Mouse (Mus musculus) heart, adult 18-20 months (tissue): Measurements from ENCODE around the gene Memo1. TPM values are rescaled to one million over a fixed set of nuclear protein-coding genes. Genes with fewer than 3 reads are reported as not detected.
A peak's percentile ranks its signal among the peaks of the same experiment; 100 is the strongest.

Experiments
- DNase-seq, 2 experiments: peaks; one replicate each; pipeline ENCODE4 v3.0.0; 2021 to 2022; ENCODE audit warnings: mixed read lengths in 1 of 2
- total RNA-seq, 2 experiments: library from RNA; stranded (reverse); gene quantifications; 2 replicates each; pipeline ENCODE4 v1.2.3; 2021

The Memo1 gene
- total RNA-seq, 2 experiments from 2014 or later = 57.4 to 63.2 TPM

DNA sequence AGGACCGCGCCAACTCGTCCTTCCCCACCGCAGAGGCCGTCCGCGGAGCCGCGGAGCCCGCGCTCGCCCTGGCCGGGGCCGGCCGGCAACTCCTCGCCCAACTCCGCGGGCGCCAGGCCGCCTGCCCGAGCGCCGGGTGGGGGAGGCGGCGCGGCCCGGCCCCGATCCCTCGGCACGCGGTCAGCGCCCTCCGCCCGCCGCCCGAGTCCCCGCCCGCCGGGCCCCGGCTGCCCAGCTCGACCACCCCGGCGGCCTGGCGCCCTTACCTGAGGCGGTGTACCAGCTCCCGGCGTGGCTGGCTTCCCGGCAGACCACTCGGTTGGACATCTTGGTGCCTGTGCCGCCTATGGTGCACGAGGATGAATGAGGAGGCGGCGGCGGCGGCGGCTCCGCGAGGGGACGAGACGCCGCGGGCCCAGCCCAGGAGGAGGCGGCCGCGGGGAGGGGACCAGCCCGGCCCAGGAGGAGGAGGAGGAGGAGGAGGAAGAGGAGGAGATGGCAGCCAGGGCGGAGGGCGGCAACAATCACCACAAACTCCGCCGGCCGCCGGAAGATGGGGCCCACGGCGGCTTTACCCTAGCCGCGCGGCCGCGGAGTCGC lies 795 bp downstream of the Memo1 start:
- DNase-seq = peak; percentile 87 to 94

DNA sequence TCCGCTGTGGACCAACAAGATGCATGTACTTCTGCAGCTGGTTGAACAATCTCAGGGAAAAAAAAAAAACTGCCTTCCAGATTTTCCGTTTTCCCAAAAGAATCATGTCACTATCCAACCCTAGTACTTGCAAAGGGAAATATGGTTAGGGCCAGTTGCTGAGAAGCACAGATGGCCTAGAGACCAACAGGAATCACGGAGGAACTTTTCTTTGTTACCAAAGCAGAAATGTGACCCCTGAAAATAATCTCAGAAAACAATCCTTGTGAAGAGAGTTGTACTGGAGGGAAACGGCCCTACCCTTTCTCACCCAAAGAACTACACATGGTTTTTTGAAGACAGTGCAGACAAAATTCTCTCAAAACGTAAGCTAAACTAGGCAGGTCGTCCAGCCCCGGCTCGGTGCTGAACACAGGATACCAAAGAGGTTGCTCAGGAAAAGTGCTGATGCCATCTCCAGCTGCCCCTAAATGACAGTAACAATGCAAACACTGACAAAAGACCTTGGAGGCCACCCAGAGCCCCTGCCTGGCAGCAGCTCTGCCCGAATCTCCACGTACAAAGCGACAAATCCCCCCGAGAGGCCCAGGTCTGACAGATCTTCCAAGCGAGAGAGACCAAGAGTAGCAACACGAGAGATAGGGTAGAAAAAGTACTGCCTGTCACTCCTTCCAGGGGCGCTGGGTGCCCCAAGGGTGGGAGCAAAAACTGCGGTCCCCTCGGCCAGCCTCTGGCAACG lies 1.5 kb downstream of the Memo1 start:
- DNase-seq = peak in 1 of 2 experiments; percentile 53

DNA sequence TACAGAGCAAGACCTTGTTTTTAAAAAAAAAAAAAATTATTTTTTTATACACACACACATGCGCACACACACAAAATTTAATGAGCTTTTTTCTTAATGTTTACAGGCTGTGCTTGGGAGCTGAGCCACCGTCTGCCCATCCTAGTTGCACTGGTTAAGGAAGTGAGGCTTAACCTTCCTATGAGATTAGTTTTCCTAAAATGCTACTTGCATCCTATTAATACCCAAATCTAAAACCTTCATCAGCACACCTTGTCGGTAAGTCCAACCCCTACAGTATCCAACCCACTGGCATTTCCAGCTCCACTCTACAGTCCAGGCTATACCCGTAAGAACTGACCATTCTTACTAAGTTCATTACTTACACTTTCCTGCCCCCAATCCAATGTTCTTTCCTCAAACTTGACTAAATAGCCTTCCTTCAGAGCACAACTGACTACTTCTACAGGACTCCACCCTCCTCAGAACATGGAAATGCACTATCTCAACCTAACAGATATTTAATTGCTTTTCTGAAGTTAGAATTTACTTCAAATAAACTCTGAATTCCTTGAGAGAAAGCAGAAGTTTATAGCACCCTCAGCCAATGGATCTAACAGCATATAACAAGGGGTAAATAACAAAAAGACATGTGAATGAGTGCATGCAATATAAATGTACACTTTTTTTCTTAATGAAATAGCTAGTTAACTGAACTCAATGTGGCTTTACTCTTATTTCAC lies 3.5 kb downstream of the Memo1 start:
- no peak for DNase-seq

DNA sequence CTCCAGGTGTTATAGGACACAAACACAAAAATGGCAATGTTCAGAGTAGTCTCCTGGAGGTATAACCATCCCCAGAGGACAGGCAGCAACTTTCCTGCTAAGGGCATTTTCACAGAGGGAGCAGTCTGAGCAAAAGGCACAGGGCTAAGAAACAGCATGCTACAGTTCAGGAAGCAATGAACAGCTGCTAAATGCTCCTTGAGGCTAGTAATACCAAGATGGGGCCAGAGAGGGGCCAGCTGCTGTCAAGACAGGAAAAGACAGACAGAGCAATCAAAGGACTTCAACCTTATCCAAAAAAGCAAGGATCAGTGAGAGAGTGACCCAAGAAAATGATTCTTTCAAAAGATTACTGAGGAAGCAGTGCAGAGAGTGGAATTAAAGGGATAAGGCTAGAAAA lies 4.5 kb downstream of the Memo1 start:
- DNase-seq = no peak

DNA sequence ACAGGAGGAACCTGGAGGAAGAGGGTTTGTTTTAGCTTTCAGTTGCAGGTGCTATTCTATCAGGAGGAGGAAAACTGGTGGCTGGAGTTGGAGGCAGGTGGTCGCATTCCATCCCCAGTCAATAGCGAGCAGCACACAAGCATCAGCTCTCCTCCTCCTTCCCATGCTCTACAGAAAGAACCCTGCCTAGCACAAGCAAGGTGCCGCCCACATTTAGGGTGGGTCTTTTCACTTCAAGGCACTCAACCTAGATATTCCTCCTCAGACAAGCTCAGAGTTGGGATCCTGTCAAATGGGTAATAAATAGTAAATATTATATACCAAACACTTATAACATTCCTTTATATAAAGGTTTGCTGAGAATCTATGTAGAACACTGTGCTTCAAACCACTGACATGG lies 5.1 kb downstream of the Memo1 start:
- no peak for DNase-seq

DNA sequence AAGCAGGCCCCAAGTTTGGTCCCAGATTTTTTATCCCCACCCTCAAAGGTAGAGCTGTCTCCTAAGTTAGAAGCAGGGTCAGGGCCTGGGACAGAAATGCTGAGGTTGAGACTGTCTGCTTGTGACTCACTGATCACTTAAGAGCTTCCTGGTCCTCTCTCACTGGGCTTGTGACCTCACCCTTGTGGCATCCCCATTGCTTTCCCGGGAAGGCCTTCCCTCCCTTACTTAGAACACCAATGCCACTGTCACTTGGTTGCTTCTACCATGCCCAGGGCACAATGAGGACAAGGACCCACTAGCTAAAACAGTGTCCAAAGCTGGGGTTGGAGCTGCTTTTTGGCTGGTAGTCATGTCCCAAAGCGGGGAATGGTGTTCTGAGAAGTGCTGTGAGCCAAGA lies 6.7 kb downstream of the Memo1 start:
- peak in 1 of 2 experiments; percentile 24 for DNase-seq

DNA sequence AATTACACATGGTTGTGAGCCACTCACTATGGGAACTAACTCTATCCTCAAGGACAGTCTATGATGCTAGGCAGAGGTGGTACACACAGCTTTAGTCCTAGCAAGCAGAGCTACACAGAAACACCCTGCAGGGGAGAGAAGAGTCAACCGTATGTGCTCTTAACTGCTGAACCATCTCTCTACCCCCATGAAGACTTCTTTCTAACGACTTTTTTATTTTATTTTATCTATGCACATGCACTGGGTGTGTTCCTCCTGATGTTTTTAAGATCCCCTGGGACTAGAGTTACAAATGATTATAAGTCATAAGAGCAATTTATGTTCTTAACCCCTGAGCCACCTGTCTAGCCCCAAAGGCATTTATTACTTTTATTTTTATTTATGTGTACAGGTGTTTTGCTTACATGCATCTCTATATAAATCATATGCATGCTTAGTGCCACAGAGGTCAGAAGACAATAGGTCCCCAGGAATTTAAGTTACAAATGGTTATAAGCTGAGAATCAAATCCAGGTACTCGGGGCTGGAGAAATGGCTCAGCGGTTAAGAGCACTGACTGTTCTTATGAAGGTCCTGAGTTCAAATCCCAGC lies 9.1 kb downstream of the Memo1 start:
- DNase-seq = no peak

DNA sequence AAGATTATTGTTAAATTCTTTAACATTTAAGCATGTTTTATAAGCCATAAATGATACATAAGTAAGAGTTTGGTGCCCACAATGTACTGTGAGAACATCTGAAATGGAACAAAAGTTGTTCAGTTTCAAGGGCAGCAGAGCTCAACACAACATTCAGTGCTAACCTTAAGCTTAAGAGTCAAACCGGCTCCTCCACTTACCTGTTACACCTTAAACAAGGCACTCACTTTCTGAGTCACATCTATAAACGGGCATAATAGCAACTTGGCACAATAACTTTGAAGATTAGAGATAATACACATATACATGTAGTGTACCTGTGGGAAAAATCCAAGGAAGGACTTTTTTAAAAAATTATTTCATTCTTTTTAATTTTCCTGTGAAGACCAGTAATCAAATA lies 9.6 kb downstream of the Memo1 start:
- DNase-seq = no peak

DNA sequence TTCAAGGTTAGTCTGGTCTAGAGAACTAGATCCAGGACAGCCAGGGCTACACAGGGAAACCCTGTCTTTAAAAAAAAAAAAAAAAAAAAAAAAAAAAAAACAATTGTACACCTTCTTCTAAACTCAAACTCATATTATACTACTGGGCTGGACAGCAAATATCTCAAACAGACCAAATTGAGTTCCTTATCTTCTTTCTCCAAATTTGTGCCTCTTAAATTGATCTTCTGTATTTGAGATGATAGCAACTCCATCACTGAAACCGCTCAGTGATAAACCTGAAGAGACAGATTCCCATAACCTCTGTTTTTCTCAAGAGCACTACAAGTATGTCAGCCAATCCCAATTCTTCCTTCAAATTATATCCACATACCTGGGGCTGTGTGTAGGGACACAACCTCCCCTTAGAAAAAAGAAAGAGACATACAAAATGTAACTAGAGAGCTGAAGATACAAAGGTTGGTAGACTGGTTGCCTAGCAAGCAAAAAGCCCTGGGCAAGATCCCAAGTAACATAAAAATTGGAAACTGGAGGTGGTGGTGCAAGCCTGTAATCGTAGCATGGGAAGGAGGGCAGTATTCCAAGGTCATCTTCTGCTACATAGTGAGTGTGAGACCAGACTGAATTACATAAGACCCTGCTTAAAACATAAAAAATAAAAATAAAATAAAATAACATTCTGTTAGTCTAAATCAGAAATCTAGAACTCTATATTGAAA lies 10.8 kb downstream of the Memo1 start:
- DNase-seq = peak; percentile 42 to 45

DNA sequence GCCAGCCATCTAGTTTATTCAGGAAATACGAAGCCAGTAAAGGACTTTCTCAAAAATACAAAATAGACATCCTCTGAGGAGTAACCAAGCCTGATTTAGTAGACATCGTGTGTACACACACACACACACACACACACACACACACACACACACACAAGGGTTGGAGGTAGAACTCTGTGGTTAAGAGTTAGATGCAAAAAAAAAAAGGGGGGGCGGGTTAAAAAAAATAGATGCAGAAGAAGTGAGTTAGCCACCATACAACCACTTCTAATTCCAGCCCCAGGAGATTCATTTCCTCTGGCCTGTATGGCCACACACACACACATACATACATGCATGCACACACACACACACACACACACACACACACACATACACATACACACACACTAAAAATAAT lies 13.3 kb downstream of the Memo1 start:
- DNase-seq = no peak

DNA sequence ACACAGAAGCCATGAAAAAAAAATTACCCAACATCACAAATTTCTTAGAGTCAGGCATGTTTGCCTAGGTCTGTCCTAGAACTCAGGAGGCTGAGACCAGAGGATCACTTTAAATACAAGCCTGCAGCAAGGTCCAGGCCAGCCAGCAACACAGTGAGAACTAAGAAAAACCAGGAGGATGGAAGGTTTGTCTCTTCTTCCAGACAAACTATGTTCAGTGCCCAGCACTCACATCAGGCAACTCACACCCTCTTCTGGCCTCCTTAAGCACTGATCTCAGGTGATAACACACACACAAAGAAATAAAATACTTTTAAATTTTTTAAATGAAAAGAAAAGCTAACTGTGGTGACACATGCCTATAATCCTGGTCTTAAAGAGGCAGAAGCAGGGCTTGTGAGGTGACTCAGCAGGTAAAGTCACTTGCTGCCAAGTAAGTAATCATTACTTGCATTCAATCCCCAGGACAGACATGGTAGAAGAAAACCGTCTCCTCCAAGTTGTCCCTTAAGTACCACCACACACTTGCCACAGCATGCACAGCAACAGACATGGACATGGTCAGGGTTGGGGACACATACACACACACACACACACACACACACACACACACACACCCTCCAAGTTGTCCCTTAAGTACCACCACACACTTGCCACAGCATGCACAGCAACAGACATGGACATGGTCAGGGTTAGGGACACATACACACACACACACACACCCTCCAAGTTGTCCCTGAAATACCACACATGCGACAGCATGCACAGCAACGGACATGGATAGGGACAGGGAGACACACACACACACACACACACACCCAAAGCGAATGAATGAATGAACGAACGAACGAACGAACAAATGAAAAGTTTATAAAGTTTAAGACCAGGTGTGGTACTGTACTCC lies 16.1 kb downstream of the Memo1 start:
- DNase-seq = no peak

DNA sequence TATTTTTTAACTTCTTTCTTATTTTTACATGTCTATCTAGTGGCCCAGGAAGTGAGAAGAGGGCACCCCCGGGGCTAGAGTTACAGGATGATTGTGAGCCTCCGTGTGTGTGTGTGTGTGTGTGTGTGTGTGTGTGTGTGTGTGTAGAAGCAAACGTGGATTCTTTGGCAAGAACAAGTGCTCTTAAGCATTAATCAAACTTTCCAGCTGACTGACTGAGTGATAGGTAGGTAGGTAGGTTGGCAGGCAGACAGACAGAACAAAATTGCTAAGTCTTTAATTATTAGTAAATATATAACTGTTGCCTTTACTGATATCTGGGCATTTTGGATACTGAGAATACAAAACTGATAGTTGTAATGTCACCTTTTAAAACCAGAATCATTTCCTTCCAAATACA lies 20.9 kb downstream of the Memo1 start:
- DNase-seq = no peak

DNA sequence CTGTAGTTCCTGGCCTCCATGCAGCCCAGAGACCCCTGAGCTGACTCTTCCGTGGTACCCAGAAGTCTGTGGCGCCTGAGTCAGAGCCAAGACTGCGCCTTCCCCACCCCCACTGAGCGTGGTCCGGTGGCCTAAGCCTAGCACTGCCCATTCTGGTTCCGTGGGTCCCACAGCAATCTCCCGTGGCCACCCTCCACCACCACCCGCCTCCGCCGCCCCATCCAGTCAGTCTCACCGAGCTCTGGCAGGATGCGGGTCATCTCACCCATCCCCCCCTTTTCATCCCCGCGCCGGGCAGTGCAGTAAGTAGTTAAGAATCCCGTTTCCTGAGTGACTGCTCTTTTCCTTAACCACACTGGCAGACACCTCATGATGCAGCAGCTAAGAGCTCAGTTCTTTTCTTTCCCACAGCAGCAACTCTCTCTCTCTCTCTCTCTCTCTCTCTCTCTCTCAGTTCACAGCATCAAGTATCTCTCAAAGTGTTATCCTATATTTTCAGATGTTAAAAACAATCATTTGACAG lies 22.6 kb downstream of the Memo1 start:
- no peak for DNase-seq

DNA sequence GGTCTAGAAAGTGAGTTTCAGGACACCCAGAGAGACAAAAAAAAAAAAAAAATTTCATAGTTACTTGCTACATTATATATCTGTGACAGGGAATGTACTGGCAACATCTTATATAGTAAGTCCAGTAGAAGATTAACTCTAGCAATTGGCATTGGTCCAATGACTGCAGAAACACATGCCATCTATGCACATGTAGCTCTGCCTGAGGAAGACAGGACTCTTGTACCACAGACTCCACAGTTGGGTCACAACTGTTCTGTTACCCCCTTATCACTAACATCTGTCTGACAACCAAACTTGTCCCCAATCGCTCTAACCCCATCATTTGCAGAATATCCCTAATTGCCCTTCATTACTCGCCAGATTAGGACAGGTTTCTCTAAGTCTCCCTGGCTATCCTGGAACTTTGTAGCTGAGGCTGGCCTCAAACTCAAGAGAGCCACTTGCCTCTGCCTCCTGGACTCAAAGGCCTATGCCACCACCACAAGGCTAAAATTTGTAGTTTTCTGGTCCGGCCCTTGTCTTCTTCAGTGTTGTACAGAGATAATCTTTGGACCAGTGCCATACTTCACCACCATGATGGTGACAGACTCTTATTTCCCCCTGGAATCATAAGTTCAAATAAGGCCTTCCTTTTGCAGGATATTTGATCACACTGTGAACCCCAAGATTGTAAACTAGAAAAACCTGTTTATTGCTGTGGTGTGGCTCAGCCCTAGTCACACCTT lies 23.6 kb downstream of the Memo1 start:
- DNase-seq = no peak

DNA sequence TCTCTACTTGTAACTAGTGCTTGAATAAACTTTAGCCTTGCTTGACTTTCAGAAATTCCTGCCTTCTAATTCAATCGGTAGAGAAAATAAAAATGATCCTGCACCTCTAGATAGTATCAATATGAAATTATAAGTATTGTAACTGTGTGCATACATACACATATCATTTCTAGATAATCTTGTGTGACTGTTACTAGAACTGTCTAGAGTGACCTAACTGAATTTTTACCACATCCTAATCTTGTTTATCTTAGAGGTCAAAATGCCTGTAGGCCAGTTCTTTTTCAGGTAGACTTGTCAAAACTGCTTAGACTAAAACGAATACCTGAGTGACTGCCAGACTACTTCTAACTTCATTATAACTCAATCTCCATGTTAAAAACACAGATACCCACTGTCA lies 25.1 kb downstream of the Memo1 start:
- no peak for DNase-seq

DNA sequence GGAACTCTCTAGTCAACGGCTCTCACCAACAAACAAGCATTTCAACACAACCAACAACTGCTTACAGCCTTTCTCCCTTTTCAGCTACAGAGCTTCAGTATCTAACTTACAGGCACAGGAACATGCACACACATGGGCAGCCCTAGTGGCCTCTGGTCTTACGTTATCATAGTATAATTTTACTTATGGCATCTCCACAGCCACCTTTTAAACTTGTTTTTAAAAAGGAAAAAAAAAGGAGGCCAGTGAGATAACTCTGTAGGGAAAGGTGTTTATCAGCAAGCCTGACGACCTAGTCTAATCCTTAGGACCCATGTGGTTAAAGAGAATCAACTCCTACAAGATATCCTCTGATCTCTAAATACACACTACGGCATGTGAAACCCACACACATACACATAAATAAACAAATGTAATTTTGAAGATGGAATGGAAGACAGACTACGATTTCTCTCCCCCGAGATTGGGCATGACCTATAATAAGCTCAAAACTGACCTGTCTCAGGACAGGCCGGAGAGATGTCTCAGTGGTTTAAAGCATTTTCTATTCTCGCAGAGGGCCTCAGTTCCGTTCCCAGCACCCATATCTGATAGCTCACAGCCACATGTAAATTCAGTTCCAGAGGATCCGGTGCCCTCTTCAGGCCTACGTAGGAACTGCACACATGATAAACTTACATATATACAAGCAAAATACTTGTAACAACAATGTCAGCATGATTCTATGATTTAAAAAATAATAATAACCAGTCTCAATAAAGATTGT lies 27.7 kb downstream of the Memo1 start:
- DNase-seq = no peak

DNA sequence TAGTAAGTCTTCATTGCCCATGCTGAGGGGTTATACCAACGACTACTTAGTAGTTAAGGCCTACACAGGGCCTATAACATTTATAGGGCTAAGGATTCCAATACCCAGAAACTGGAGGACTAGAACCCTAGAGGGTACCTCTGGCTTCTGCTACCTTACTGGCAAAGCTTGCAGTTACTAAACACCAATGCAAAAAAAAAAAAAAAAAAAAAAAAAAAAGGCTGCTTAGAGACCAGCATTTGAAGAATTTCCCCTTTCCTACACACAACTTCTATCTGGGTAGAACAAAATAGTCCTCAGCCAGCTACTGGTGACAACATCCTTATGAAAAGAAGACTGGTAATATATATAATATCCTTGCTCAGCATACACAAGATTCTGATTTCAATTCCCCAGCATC lies 29.7 kb downstream of the Memo1 start:
- DNase-seq = no peak

DNA sequence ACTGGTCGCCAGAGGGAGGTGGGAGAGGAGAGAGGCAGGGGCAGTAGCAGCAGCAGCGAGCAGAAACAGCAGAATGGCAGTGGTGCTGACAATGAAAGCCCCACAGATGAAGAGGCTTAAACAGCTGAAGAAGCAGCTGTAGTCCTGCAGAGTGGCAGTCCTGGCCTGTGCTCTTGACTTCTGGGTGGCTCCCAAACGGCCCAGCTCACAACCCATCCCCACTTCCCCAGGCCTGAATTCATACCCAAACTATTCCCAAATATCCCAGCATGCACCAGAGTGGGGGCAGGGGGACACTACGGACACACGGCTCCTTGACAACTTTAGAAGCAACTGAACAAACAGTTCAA lies 30.2 kb downstream of the Memo1 start:
- peak in 1 of 2 experiments; percentile 40 for DNase-seq

DNA sequence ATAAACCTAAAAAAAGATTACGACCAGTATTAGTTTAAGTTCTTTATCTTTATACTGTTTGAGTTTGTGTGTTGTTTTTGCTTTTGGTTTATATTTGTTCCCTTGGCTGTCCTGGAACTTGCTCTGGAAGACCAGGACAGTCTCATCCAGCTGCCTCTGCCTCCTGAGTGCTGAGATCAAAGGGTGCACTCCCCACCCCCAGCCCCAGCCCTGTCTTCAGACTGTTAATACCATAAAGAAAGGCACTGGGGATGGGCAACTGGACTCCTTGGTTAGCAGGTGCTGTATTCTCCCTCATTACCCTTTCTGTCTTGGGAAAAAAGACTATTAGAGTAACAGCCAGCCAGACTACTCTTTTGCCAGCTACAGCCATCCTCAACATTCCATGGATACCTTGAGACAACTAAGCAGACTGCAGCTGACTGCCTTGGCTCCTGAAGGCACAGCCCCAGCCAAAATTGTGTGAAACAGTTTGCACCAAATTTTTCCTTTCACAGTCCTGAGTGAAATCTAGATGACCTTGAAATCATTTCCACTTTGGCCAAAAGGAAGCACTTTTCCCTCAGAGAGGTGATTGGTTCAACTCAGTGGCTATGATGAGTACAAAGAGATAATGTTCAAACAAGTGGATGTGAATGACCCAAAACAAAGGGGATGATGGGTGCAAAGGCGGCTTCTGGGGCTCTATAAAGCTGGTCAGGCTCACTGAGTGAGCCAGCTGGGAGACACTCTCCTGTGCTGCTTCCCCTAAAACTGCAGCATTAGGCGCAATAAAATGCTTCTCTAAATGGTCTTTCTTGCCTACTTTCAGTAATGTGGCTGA lies 30.8 kb downstream of the Memo1 start:
- DNase-seq = peak; percentile 37 to 47
